Mouse (Mus musculus): ENCODE measurements around the gene Zfhx3. TPM values are rescaled to one million over a fixed set of nuclear protein-coding genes. Genes with fewer than 3 reads are reported as not detected.

The Zfhx3 gene
- polyA plus RNA-seq, 1 experiment from 2014 or later, result 22.4 TPM

DNA sequence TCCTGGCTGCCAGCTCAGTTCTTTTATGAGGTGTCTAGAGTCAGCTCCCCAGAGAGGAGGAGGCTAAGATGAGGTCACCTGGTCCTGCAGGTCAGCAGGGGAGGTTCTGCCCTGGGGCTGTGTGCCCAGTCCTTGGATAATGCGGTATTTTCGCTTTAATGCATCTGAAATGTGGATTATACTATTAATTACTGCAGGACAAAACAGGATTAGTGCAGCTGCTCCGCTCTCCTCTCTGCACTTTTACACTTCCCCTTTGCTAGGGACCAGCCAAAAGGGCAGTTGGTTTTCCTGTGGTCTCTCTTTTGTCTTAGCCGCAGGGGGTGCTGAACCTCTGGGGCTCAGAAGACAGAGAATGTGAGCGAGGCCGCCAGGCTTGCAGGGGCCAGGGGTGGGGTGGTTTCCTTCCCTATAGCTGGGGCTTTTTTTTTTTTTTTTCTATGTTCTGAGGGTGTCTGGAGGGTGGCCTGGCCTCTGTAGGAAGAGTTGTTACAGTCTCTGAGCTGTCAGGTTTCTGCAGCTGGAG, 806.5 kb downstream of the Zfhx3 start:
- H3K9ac ChIP-seq, result 0 out of 2 replicates have a peak overlapping the region, but pooled peaks have one; percentile 16
- H3K4me2 ChIP-seq, result peak overlapping the region; percentile 24

DNA sequence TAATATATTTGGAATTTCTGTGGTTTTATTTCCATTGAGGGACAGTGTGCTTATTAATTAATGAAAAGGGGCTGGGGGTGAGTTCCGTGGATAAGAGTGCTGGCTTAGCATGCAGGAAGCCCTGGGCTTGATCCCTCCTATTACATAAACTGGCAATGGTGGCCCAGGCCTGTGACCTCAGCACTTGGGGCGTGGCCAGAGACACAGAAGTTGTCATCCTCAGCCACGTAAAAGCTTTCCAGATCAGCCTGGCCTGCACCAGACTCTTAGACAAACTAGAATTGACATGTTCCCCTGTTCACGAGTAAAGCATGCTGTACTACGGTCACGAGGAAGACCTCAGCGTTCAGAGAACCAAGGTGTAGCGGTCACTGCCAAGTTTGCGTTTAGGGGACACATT, 808.4 kb downstream of the Zfhx3 start:
- no peak overlapping the region for H3K9ac ChIP-seq
- peaks cover 28% of the 10 kb centered on the region for H3K4me1 ChIP-seq
- H3K9me3 ChIP-seq (replicated peaks), result no peaks in the 10 kb centered on the region
- WGBS, result 92% methylated on average over 9 of the region's 9 CpGs
- H3K27me3 ChIP-seq, result no peaks in the 10 kb centered on the region; the same call in 1 of the 2 replicates
- no peak overlapping the region for H3K4me2 ChIP-seq
- no peak overlapping the region for H3K27ac ChIP-seq
- no peaks in the 10 kb centered on the region for H3K36me3 ChIP-seq (ENCODE audit: poor library complexity, severe bottlenecking)
- no peak overlapping the region for H3K4me3 ChIP-seq
- ATAC-seq, result no peak

More for the DNA sequence above, 806.5 kb downstream of the Zfhx3 start:
- peak; percentile 19; the same call in 1 of the 2 replicates for ATAC-seq
- H3K4me1 ChIP-seq, result peaks cover 13% of the 10 kb centered on the region
- H3K36me3 ChIP-seq (ENCODE audit: poor library complexity, severe bottlenecking), result no peaks in the 10 kb centered on the region
- no peak overlapping the region for H3K4me3 ChIP-seq
- H3K9me3 ChIP-seq (replicated peaks), result no peaks in the 10 kb centered on the region
- H3K27ac ChIP-seq, result peak overlapping the region; percentile 32; the same call in 1 of the 2 replicates
- 5% methylated on average over 6 of the region's 6 CpGs for whole genome bisulfite sequencing
- no peaks in the 10 kb centered on the region; the same call in 1 of the 2 replicates for H3K27me3 ChIP-seq

DNA sequence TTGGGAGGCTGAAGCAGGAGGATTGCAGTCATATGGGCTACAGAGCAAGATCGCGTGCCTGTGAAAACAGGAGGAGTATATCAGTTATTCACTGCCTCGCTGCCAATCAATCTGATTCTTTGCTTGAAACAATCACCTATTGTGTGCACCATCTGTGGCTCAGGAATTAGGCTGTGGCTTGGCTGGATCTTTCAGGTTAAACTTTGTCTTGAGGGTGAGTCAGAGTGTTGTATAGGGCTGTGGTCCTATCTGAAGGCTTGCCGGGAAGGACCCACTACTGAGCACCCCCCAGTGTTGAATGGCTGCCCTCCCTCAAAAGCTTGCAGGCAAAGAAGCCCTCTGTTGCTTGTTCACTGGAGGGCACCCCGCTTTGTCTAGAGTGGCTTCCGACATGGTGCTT, 812.1 kb downstream of the Zfhx3 start:
- no peaks in the 10 kb centered on the region for H3K36me3 ChIP-seq (ENCODE audit: poor library complexity, severe bottlenecking)
- no peak overlapping the region for H3K27ac ChIP-seq
- H3K4me2 ChIP-seq, result no peak overlapping the region
- H3K9ac ChIP-seq, result no peak overlapping the region
- peaks cover 35% of the 10 kb centered on the region for H3K4me1 ChIP-seq
- H3K27me3 ChIP-seq, result no peaks in the 10 kb centered on the region; the same call in 1 of the 2 replicates
- WGBS, result 72% methylated on average over 6 of the region's 6 CpGs
- no peaks in the 10 kb centered on the region for H3K9me3 ChIP-seq (replicated peaks)
- no peak overlapping the region for H3K4me3 ChIP-seq
- no peak for ATAC-seq

GRCm38 (mm10) chr8:108755400-108756325, 813.2 kb downstream of the Zfhx3 start:
- 37% methylated on average over 19 of the region's 19 CpGs for WGBS
- 0 out of 2 replicates have a peak overlapping the region, but pooled peaks have one; percentile 31 for H3K9ac ChIP-seq
- no peaks in the 10 kb centered on the region for H3K36me3 ChIP-seq (ENCODE audit: poor library complexity, severe bottlenecking)
- no peak overlapping the region for H3K4me3 ChIP-seq
- peak overlapping the region; percentile 33 for H3K4me2 ChIP-seq
- H3K27ac ChIP-seq, result peak overlapping the region; percentile 42; the same call in 1 of the 2 replicates
- no peaks in the 10 kb centered on the region for H3K9me3 ChIP-seq (replicated peaks)
- H3K27me3 ChIP-seq, result no peaks in the 10 kb centered on the region; the same call in 1 of the 2 replicates
- 0 out of 2 replicates have a peak, but pooled peaks have one; percentile 15 for ATAC-seq
- peaks cover 39% of the 10 kb centered on the region for H3K4me1 ChIP-seq

DNA sequence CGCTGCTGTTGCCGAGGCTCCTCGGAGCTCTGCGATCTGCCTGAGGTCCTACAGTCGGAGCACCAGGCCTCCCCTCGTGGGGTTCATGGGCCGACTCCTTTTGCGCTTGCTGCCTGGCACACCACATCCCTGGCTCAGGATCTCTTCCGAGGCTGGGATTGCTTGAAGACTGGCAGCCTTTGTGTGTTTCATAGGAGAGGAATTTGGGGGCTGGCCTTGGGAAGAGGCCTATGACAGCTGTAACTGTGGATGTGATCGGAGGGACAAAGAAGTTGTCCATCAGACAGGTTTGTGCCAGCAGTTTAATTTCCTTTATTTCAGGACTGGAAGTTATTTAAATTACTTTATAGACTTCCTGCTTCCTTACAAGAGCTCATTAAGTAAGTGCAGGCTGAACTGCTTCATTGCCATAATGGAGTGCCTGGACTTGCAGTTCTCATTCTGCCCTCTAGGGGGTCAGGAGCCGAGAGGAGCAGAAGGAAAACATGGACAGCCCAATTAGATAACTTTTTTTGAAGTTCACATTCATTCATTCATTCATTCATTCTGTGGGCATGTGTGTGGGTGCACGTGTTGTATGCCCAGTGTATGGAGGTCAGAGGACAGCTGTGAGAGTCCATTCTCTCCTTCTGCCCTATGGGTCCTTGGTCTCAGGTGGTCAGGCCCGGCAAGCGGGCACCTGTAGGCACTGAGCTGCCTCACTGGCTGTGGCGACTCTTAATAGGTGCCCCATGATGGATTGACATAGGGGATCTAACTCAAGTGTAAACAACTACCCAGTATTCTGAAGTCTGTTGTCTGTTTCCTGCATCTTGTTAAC, 817.3 kb downstream of the Zfhx3 start:
- H3K9ac ChIP-seq, result 0 out of 2 replicates have a peak overlapping the region, but pooled peaks have one; percentile 10
- peak; percentile 71 for ATAC-seq
- H3K27ac ChIP-seq, result peak overlapping the region; percentile 59

DNA sequence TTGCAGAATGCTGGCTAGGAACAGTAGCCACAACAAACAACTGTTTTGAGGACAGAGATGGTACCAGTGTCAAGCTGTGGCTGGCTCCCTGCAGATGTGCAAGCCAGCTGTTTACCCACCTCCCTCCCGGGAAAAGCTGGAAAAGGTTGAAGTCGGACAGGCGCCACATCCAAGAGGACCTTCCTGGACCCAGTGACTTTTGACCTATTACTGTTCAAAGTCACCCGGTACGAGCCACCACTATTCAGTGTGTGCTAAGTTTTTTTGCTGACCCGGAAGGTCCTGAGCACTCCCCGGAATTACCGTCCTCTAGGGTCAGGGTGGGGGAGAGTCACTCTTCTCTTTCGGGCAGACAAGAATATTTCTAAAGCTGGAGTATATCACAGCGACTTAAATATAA, 818.3 kb downstream of the Zfhx3 start:
- 83% methylated on average over 10 of the region's 10 CpGs for WGBS
- no peak for ATAC-seq

More for the DNA sequence above, 817.3 kb downstream of the Zfhx3 start:
- Histone ChIP-seq H3K36me3 (ENCODE audit: poor library complexity, severe bottlenecking) (no peaks in the 10 kb centered on the region), H3K9me3 (replicated peaks) (no peaks in the 10 kb centered on the region), H3K4me1 (peaks cover 48% of the 10 kb centered on the region), H3K4me3 (no peak overlapping the region), H3K4me2 (peak overlapping the region; percentile 11; the same call in 1 of the 2 replicates), H3K27me3 (no peaks in the 10 kb centered on the region; the same call in 1 of the 2 replicates)
- WGBS, result 41% methylated on average over 15 of the region's 15 CpGs

DNA sequence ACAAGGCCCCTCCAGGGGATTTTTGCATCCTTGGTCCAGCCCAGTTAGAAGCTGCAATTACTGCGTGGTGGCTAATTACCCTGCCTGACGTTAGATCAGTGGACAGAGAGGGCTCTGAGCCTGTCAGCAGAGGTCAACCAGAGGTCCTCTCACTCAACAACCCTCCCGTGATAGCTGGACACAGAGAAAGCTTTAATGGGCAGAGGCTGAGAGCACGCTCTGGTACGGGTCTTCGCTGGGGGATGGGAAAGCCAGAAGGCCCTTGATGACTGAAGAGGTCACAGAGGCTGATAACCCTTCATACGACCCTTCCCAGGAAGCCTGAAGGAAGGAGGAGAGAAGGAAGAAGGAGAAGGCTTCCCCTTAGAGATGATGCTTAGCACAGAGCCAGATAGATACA, 820.1 kb downstream of the Zfhx3 start:
- Histone ChIP-seq H3K9ac (no peak overlapping the region), H3K27me3 (no peaks in the 10 kb centered on the region; the same call in 1 of the 2 replicates), H3K27ac (no peak overlapping the region), H3K4me2 (no peak overlapping the region), H3K36me3 (ENCODE audit: poor library complexity, severe bottlenecking) (no peaks in the 10 kb centered on the region), H3K4me1 (peaks cover 36% of the 10 kb centered on the region), H3K9me3 (replicated peaks) (no peaks in the 10 kb centered on the region), H3K4me3 (no peak overlapping the region)
- no peak for ATAC-seq
- 21% methylated on average over 7 of the region's 7 CpGs for WGBS

More for the DNA sequence above, 818.3 kb downstream of the Zfhx3 start:
- H3K27ac ChIP-seq, result no peak overlapping the region
- H3K36me3 ChIP-seq (ENCODE audit: poor library complexity, severe bottlenecking), result no peaks in the 10 kb centered on the region
- H3K4me3 ChIP-seq, result no peak overlapping the region
- H3K4me2 ChIP-seq, result no peak overlapping the region
- H3K4me1 ChIP-seq, result peaks cover 38% of the 10 kb centered on the region
- no peak overlapping the region for H3K9ac ChIP-seq
- H3K27me3 ChIP-seq, result no peaks in the 10 kb centered on the region; the same call in 1 of the 2 replicates
- no peaks in the 10 kb centered on the region for H3K9me3 ChIP-seq (replicated peaks)

DNA sequence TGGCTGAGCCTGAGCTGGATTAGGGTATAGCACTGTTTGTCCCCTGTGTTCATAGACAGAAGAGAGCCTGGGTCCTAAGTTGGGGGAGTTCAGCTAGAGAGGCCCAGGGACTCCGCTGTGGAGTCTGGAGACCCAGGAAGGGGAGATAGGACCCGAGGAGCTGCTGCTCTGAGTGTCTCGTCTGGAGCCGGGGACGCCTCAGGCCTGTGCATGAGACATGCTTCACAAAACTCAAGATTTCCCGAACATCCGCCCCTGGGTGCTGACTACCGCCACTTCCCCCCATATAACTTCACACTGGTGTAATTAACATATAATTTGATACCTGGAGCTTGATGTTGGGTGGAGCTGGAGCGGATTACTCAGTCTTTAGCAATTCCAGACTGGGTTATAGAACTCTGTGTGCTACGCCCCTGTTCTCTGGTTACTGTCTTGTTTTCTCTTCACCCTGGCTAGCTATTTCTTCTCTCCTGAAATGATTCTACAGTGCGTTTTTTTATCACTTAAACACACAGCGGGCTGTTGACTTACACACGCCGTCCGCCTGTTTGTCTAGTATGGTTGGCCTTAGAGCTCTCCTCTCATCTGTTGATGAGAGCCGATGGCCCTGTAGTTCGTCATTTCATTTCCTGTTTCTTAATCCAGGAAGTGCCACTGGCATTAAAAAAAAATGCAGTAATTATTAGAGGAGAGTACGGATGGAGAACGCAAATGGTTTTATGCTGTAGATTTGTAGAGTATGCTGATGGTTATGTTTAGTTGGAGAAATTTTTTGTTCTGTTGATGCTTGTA, 822.2 kb downstream of the Zfhx3 start:
- H3K4me1 ChIP-seq, result peaks cover 26% of the 10 kb centered on the region
- H3K9me3 ChIP-seq (replicated peaks), result no peaks in the 10 kb centered on the region
- no peak overlapping the region for H3K4me3 ChIP-seq
- H3K4me2 ChIP-seq, result no peak overlapping the region
- WGBS, result 86% methylated on average over 19 of the region's 19 CpGs
- H3K36me3 ChIP-seq (ENCODE audit: poor library complexity, severe bottlenecking), result no peaks in the 10 kb centered on the region
- ATAC-seq, result no peak
- H3K27me3 ChIP-seq, result no peaks in the 10 kb centered on the region
- no peak overlapping the region for H3K27ac ChIP-seq
- H3K9ac ChIP-seq, result no peak overlapping the region

- Histone ChIP-seq H3K27me3 (no peaks in the 10 kb centered on the region), H3K4me1 (peaks cover 21% of the 10 kb centered on the region), H3K4me3 (no peak overlapping the region), H3K9me3 (replicated peaks) (no peaks in the 10 kb centered on the region), H3K36me3 (ENCODE audit: poor library complexity, severe bottlenecking) (no peaks in the 10 kb centered on the region), H3K4me2 (no peak overlapping the region), H3K9ac (no peak overlapping the region), H3K27ac (no peak overlapping the region)
- ATAC-seq, result no peak
- 92% methylated on average over 6 of the region's 6 CpGs for WGBS
These were observed 823.7 kb downstream of the Zfhx3 start for GRCm38 (mm10) chr8:108766102-108766501.

DNA sequence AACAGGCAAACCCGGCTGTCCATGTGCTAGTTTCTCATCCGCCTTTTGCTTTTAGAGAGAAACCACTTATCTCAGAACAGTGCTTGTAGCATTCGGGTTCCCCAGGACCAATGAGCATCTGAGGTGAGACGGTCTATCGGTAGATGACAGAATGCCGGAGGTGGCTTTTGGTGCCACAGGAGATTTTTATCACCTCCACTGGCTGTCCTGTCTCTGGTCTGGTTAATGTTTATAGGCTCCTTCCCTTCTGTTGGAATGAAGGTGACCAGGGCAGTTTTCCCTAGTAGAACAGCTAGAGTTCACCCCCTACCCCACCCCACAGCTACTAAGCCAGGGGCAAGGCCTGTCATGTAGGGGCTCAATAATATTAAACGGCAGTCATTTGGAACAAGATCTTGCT, 825.6 kb downstream of the Zfhx3 start:
- H3K4me1 ChIP-seq, result peaks cover 20% of the 10 kb centered on the region; the same call in 1 of the 2 replicates
- no peak for ATAC-seq
- no peak overlapping the region for H3K9ac ChIP-seq
- no peak overlapping the region for H3K4me3 ChIP-seq
- H3K27ac ChIP-seq, result no peak overlapping the region
- H3K4me2 ChIP-seq, result no peak overlapping the region
- no peaks in the 10 kb centered on the region for H3K9me3 ChIP-seq (replicated peaks)
- no peaks in the 10 kb centered on the region for H3K36me3 ChIP-seq (ENCODE audit: poor library complexity, severe bottlenecking)
- 92% methylated on average over 7 of the region's 7 CpGs for WGBS
- no peaks in the 10 kb centered on the region for H3K27me3 ChIP-seq

DNA sequence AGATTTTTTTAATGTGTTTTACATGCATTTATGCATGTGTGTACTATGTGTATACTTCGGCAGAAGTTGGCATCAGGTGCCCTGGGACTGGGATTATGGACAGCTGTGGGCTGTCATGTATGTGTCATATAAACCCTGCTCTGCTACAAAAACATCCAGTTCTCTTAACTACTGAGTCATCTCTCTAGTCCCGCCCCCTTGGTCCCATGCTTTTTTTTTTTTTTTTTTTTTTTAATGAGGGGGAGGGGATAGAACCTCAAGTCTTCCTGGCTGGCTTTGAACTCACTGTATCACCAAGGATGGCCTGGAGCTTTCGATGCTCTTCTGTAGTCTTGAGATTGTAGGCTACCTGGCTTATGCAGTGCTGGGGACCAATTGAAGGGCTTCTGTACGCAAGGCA, 827.9 kb downstream of the Zfhx3 start:
- Histone ChIP-seq H3K4me3 (no peak overlapping the region), H3K36me3 (ENCODE audit: poor library complexity, severe bottlenecking) (no peaks in the 10 kb centered on the region), H3K27me3 (no peaks in the 10 kb centered on the region), H3K4me1 (peaks cover 15% of the 10 kb centered on the region; the same call in 1 of the 2 replicates), H3K27ac (no peak overlapping the region), H3K9ac (no peak overlapping the region), H3K4me2 (no peak overlapping the region), H3K9me3 (replicated peaks) (no peaks in the 10 kb centered on the region)
- no peak for ATAC-seq
- WGBS, result 91% methylated on average over 4 of the region's 4 CpGs

All from forebrain, embryonic 13.5 days (tissue).